Mouse (Mus musculus) Muller cell, postnatal 12 days (primary cell): Measurements from ENCODE around the gene Eif1ad.
"Not testable (repeated sequence)": the region's sequence is repeated elsewhere in the genome, so short reads cannot be mapped to it uniquely, and the experiment has no call there.

Experiments used
- DNase-seq: peaks from one replicate; pipeline ENCODE4 v3.0.0-alpha.2; 2015; ENCODE audit errors: inconsistent ontology term

The Eif1ad gene

GRCm38 (mm10) chr19:5366175-5367052 is at the start of gene Eif1ad:
TSS of gene Eif1ad (plus strand) at chr19:5366741.
- DNase-seq, result peak; percentile 97

GRCm38 (mm10) chr19:5323801-5324200 is 42.7 kb upstream of the Eif1ad start:
- DNase-seq, result peak; percentile 16

- DNase-seq, result no peak
Measured at GRCm38 (mm10) chr19:5327970-5328369, 38.6 kb upstream of the Eif1ad start.

GRCm38 (mm10) chr19:5334741-5335140 is 31.8 kb upstream of the Eif1ad start:
- no peak for DNase-seq

- DNase-seq, result no peak
Measured at GRCm38 (mm10) chr19:5335441-5335840, 31.1 kb upstream of the Eif1ad start, which contains the start of gene Catsper1. TSS of gene Catsper1 (plus strand) at chr19:5335741.

GRCm38 (mm10) chr19:5337975-5338374 is 28.6 kb upstream of the Eif1ad start:
- DNase-seq, result peak; percentile 36

- no peak for DNase-seq
Measured at GRCm38 (mm10) chr19:5341360-5341759, 25.2 kb upstream of the Eif1ad start.

GRCm38 (mm10) chr19:5345297-5346131 is 21.0 kb upstream of the Eif1ad start:
- peak; percentile 74 for DNase-seq

GRCm38 (mm10) chr19:5348064-5348463 is 18.5 kb upstream of the Eif1ad start:
- DNase-seq, result no peak

- DNase-seq, result peak; percentile 52
Measured at GRCm38 (mm10) chr19:5348526-5349501, 17.7 kb upstream of the Eif1ad start.

GRCm38 (mm10) chr19:5349502-5349873 is 17.1 kb upstream of the Eif1ad start, which contains the start of gene Cst6:
TSS of gene Cst6 (minus strand) at chr19:5349574.
- not testable (repeated sequence) for DNase-seq

GRCm38 (mm10) chr19:5353609-5354008 is 12.9 kb upstream of the Eif1ad start:
- no peak for DNase-seq

GRCm38 (mm10) chr19:5356080-5356479 is 10.5 kb upstream of the Eif1ad start:
- DNase-seq, result no peak

- DNase-seq, result no peak
Measured at GRCm38 (mm10) chr19:5362186-5362585, 4.4 kb upstream of the Eif1ad start.

GRCm38 (mm10) chr19:5364124-5364523 is 2.4 kb upstream of the Eif1ad start:
- DNase-seq, result no peak

GRCm38 (mm10) chr19:5365751-5366150 is 790 bp upstream of the Eif1ad start:
- DNase-seq, result no peak

GRCm38 (mm10) chr19:5367053-5367359 is 465 bp downstream of the Eif1ad start, which contains the start of gene Banf1:
TSS of gene Banf1 (minus strand) at chr19:5367168.
- no peak for DNase-seq

- no peak for DNase-seq
Measured at GRCm38 (mm10) chr19:5367455-5367854, 914 bp downstream of the Eif1ad start.

- no peak for DNase-seq
Measured at GRCm38 (mm10) chr19:5370932-5371331, 4.4 kb downstream of the Eif1ad start.

- no peak for DNase-seq
Measured at GRCm38 (mm10) chr19:5372724-5373123, 6.2 kb downstream of the Eif1ad start.

- DNase-seq, result no peak
Measured at GRCm38 (mm10) chr19:5374177-5374576, 7.6 kb downstream of the Eif1ad start.
